Mouse (Mus musculus) limb, embryonic 10.5 days (tissue): ENCODE results near the gene Nfib. TPM values are rescaled to one million over a fixed set of nuclear protein-coding genes. Genes with fewer than 3 reads are reported as not detected.

Source experiments
- DNase-seq: peaks from one replicate; pipeline ENCODE4 v3.0.0-alpha.2; 2017; ENCODE audit warnings: low spot score
- H3K27ac ChIP-seq: fragments of 300-500 bp; sonication (generic); 2 replicates; pipeline ENCODE4 v1.5.1; 2016; ENCODE audit warnings: mild to moderate bottlenecking
- H3K27me3 ChIP-seq: fragments of 300-500 bp; sonication (generic); 2 replicates; pipeline ENCODE4 v1.6.1; 2016; ENCODE audit warnings: low read depth, mild to moderate bottlenecking; ENCODE audit not compliant: poor library complexity, severe bottlenecking
- H3K36me3 ChIP-seq: fragments of 300-500 bp; sonication (generic); 2 replicates; pipeline ENCODE4 v1.6.1; 2016; ENCODE audit warnings: mild to moderate bottlenecking, moderate library complexity
- H3K4me1 ChIP-seq: fragments of 300-500 bp; sonication (generic); 2 replicates; pipeline ENCODE4 v1.6.1; 2016
- H3K4me3 ChIP-seq: fragments of 300-500 bp; sonication (generic); 2 replicates; pipeline ENCODE4 v1.5.1; 2016; ENCODE audit warnings: mild to moderate bottlenecking, moderate library complexity
- H3K9me3 ChIP-seq: fragments of 300-500 bp; sonication (generic); replicated peaks from 2 replicates; pipeline ENCODE4 v1.6.1; 2016; ENCODE audit warnings: mild to moderate bottlenecking
- WGBS: fragments of 180-500 bp; shearing (Covaris S2); methylation state at CpG from one replicate; pipeline ENCODE4 v1.1.7; 2016; 5-methylcytosine and 5-hydroxymethylcytosine counted together
- polyA plus RNA-seq: library from polyadenylated mRNA; unstranded; fragments of >200 nt; fragmentation: Nextera tagmentation; extraction: Ambion mirVana; gene quantifications from 2 replicates; pipeline ENCODE4 v1.2.1, GENCODE M21; 2016

Nfib gene
- polyA plus RNA-seq, 1 experiment from 2014 or later = 23.4 TPM

GRCm38 (mm10) chr4:82316168-82316567, 389.4 kb downstream of the Nfib start:
- H3K36me3 ChIP-seq = peaks cover 16% of the 10 kb centered on the region
- H3K4me1 ChIP-seq = peaks cover 13% of the 10 kb centered on the region
- H3K27ac ChIP-seq = no peak overlapping the region
- no peaks in the 10 kb centered on the region for H3K9me3 ChIP-seq
- H3K27me3 ChIP-seq = no peaks in the 10 kb centered on the region
- no peak for DNase-seq
- H3K4me3 ChIP-seq = no peak overlapping the region
- 83% methylated on average over 6 of the region's 6 CpGs for WGBS

- 79% methylated on average over 2 of the region's 2 CpGs for WGBS
- Histone ChIP-seq H3K9me3 (no peaks in the 10 kb centered on the region), H3K27ac (no peak overlapping the region), H3K27me3 (no peaks in the 10 kb centered on the region), H3K4me3 (no peak overlapping the region), H3K36me3 (peaks cover 16% of the 10 kb centered on the region), H3K4me1 (peaks cover 17% of the 10 kb centered on the region)
- no peak for DNase-seq
Observed at GRCm38 (mm10) chr4:82315710-82316109, 389.8 kb downstream of the Nfib start.

- no peak overlapping the region for H3K4me3 ChIP-seq
- H3K27ac ChIP-seq = no peak overlapping the region
- H3K4me1 ChIP-seq = peaks cover 22% of the 10 kb centered on the region
- H3K36me3 ChIP-seq = peaks cover 23% of the 10 kb centered on the region
- WGBS = 53% methylated on average over 11 of the region's 11 CpGs
- no peaks in the 10 kb centered on the region for H3K9me3 ChIP-seq
- DNase-seq = no peak
- no peaks in the 10 kb centered on the region for H3K27me3 ChIP-seq
Observed at GRCm38 (mm10) chr4:82310924-82311734, 394.4 kb downstream of the Nfib start.

- DNase-seq = no peak
- H3K4me3 ChIP-seq = no peak overlapping the region
Observed at GRCm38 (mm10) chr4:82306045-82306444, 399.5 kb downstream of the Nfib start.

GRCm38 (mm10) chr4:82304148-82304871, 401.2 kb downstream of the Nfib start:
- peaks cover 66% of the 10 kb centered on the region for H3K4me1 ChIP-seq
- DNase-seq = peak; percentile 44

More at GRCm38 (mm10) chr4:82306045-82306444, 399.5 kb downstream of the Nfib start:
- Histone ChIP-seq H3K9me3 (no peaks in the 10 kb centered on the region), H3K36me3 (peaks cover 14% of the 10 kb centered on the region), H3K27me3 (no peaks in the 10 kb centered on the region), H3K4me1 (peaks cover 62% of the 10 kb centered on the region), H3K27ac (peak overlapping the region; percentile 22; the same call in 1 of the 2 replicates)
- WGBS = 65% methylated on average over 6 of the region's 6 CpGs

GRCm38 (mm10) chr4:82303362-82303900, 402.1 kb downstream of the Nfib start:
- H3K4me1 ChIP-seq = peaks cover 66% of the 10 kb centered on the region
- WGBS = 87% methylated on average over 3 of the region's 3 CpGs
- H3K27me3 ChIP-seq = no peaks in the 10 kb centered on the region
- peaks cover 9% of the 10 kb centered on the region for H3K36me3 ChIP-seq
- peak overlapping the region; percentile 84 for H3K27ac ChIP-seq
- no peak for DNase-seq
- H3K9me3 ChIP-seq = no peaks in the 10 kb centered on the region
- no peak overlapping the region for H3K4me3 ChIP-seq

More at GRCm38 (mm10) chr4:82304148-82304871, 401.2 kb downstream of the Nfib start:
- 36% methylated on average over 17 of the region's 17 CpGs for WGBS
- no peaks in the 10 kb centered on the region for H3K27me3 ChIP-seq
- peaks cover 14% of the 10 kb centered on the region for H3K36me3 ChIP-seq
- H3K4me3 ChIP-seq = peak overlapping the region; percentile 14; the same call in 1 of the 2 replicates
- peak overlapping the region; percentile 84 for H3K27ac ChIP-seq
- no peaks in the 10 kb centered on the region for H3K9me3 ChIP-seq

- Histone ChIP-seq H3K4me1 (peaks cover 66% of the 10 kb centered on the region), H3K4me3 (no peak overlapping the region), H3K36me3 (peaks cover 7% of the 10 kb centered on the region), H3K27me3 (no peaks in the 10 kb centered on the region), H3K27ac (no peak overlapping the region; the same call in 1 of the 2 replicates), H3K9me3 (no peaks in the 10 kb centered on the region)
- no peak for DNase-seq
- WGBS = 91% methylated on average over 6 of the region's 6 CpGs
Observed at GRCm38 (mm10) chr4:82302901-82303300, 402.6 kb downstream of the Nfib start.

GRCm38 (mm10) chr4:82298606-82299005, 406.9 kb downstream of the Nfib start:
- Histone ChIP-seq H3K27me3 (no peaks in the 10 kb centered on the region), H3K4me3 (no peak overlapping the region), H3K27ac (no peak overlapping the region), H3K4me1 (peaks cover 33% of the 10 kb centered on the region), H3K36me3 (0 out of 2 replicates have a peak, but pooled peaks cover 3% of the 10 kb centered on the region), H3K9me3 (no peaks in the 10 kb centered on the region)
- no peak for DNase-seq
- 88% methylated on average over 1 of the region's 1 CpGs for WGBS

GRCm38 (mm10) chr4:82297562-82297961, 408.0 kb downstream of the Nfib start:
- Histone ChIP-seq H3K36me3 (0 out of 2 replicates have a peak, but pooled peaks cover 3% of the 10 kb centered on the region), H3K4me1 (peaks cover 22% of the 10 kb centered on the region), H3K9me3 (no peaks in the 10 kb centered on the region), H3K4me3 (no peak overlapping the region), H3K27me3 (no peaks in the 10 kb centered on the region), H3K27ac (no peak overlapping the region)
- no peak for DNase-seq
- 90% methylated on average over 2 of the region's 2 CpGs for WGBS

GRCm38 (mm10) chr4:82294066-82294465, 411.5 kb downstream of the Nfib start:
- WGBS = 65% methylated on average over 1 of the region's 1 CpGs
- Histone ChIP-seq H3K9me3 (no peaks in the 10 kb centered on the region), H3K36me3 (0 out of 2 replicates have a peak, but pooled peaks cover 3% of the 10 kb centered on the region), H3K27me3 (no peaks in the 10 kb centered on the region), H3K27ac (no peak overlapping the region), H3K4me1 (peaks cover 24% of the 10 kb centered on the region), H3K4me3 (no peak overlapping the region)
- no peak for DNase-seq

GRCm38 (mm10) chr4:82291174-82291847, 414.2 kb downstream of the Nfib start:
- Histone ChIP-seq H3K27me3 (no peaks in the 10 kb centered on the region), H3K4me3 (no peak overlapping the region), H3K36me3 (0 out of 2 replicates have a peak, but pooled peaks cover 2% of the 10 kb centered on the region), H3K4me1 (peaks cover 24% of the 10 kb centered on the region), H3K9me3 (no peaks in the 10 kb centered on the region), H3K27ac (no peak overlapping the region)
- DNase-seq = no peak
- 61% methylated on average over 4 of the region's 4 CpGs for WGBS

- DNase-seq = no peak
- Histone ChIP-seq H3K36me3 (no peaks in the 10 kb centered on the region), H3K27ac (0 out of 2 replicates have a peak overlapping the region, but pooled peaks have one; percentile 37), H3K4me3 (no peak overlapping the region), H3K27me3 (no peaks in the 10 kb centered on the region), H3K4me1 (peaks cover 24% of the 10 kb centered on the region), H3K9me3 (no peaks in the 10 kb centered on the region)
- WGBS = 82% methylated on average over 9 of the region's 9 CpGs
Observed at GRCm38 (mm10) chr4:82290623-82291022, 414.9 kb downstream of the Nfib start.
